Mouse (Mus musculus): Measurements from ENCODE around the gene Ispd.

The Ispd gene

GRCm38 (mm10) chr12:36708810-36709209 lies 327.6 kb downstream of the Ispd start:
- DNase-seq (ENCODE audit: extremely low spot score), result no peak

- DNase-seq (ENCODE audit: extremely low spot score), result peak; percentile 56
These were observed 332.8 kb downstream of the Ispd start for GRCm38 (mm10) chr12:36713866-36714662.

- no peak for DNase-seq (ENCODE audit: extremely low spot score)
These were observed 336.3 kb downstream of the Ispd start for GRCm38 (mm10) chr12:36717526-36717925.

GRCm38 (mm10) chr12:36718417-36718816 lies 337.2 kb downstream of the Ispd start:
- DNase-seq (ENCODE audit: extremely low spot score), result no peak

- no peak for DNase-seq (ENCODE audit: extremely low spot score)
These were observed 337.8 kb downstream of the Ispd start for GRCm38 (mm10) chr12:36719074-36719473.

GRCm38 (mm10) chr12:36720779-36721178 lies 339.5 kb downstream of the Ispd start:
- no peak for DNase-seq (ENCODE audit: extremely low spot score)

- no peak for DNase-seq (ENCODE audit: extremely low spot score)
These were observed 340.0 kb downstream of the Ispd start for GRCm38 (mm10) chr12:36721223-36721622.

- no peak for DNase-seq (ENCODE audit: extremely low spot score)
These were observed 341.5 kb downstream of the Ispd start for GRCm38 (mm10) chr12:36722754-36723153.

- no peak for DNase-seq (ENCODE audit: extremely low spot score)
These were observed 342.1 kb downstream of the Ispd start for GRCm38 (mm10) chr12:36723302-36723701.

- no peak for DNase-seq (ENCODE audit: extremely low spot score)
These were observed 343.0 kb downstream of the Ispd start for GRCm38 (mm10) chr12:36724297-36724696.

GRCm38 (mm10) chr12:36725250-36725649 lies 344.0 kb downstream of the Ispd start:
- no peak for DNase-seq (ENCODE audit: extremely low spot score)

- DNase-seq (ENCODE audit: extremely low spot score), result no peak
These were observed 344.8 kb downstream of the Ispd start for GRCm38 (mm10) chr12:36726026-36726425.

- DNase-seq (ENCODE audit: extremely low spot score), result no peak
These were observed 352.6 kb downstream of the Ispd start for GRCm38 (mm10) chr12:36733673-36734371.

All from embryo, embryonic 9.5 days (tissue).